30 mouse cellular contexts compared by ENCODE assay signal in genomic region chr4:133982936-133983335, GRCm38 (mm10). TPM values are rescaled to one million over a fixed set of nuclear protein-coding genes. Genes with fewer than 3 reads are reported as not detected.
"Had no signal": no experiment of that assay in that cellular context is flagged by ENCODE, and none has a peak within 500 bp of the region (broad histone marks: within the 10 kb centered on the region; RNA-seq: fewer than 3 reads in every experiment).

No protein-coding gene starts in this region.

- H3K4me2 ChIP-seq: heart, embryonic 12.5 days; hindbrain, embryonic 12.5 days; hindbrain, embryonic 15.5 days; intestine, embryonic 15.5 days; limb, embryonic 13.5 days; limb, embryonic 15.5 days; liver, embryonic 12.5 days had no signal

- H3K4me3 ChIP-seq: gastrocnemius, adult 2 months; heart, embryonic 10.5 days; heart, embryonic 12.5 days; hindbrain, embryonic 10.5 days; hindbrain, embryonic 12.5 days; hindbrain, embryonic 15.5 days; intestine, embryonic 15.5 days; layer of hippocampus, adult 2 months; limb, embryonic 13.5 days; limb, embryonic 15.5 days; liver, embryonic 12.5 days had no signal

- H3K4me1 ChIP-seq: hindbrain, embryonic 10.5 days; hindbrain, embryonic 12.5 days; hindbrain, embryonic 15.5 days; intestine, embryonic 15.5 days; limb, embryonic 13.5 days; limb, embryonic 15.5 days; liver, embryonic 12.5 days had no signal

- DNase-seq: gastrocnemius, adult 2 months; gastrocnemius, postnatal 10 days; gastrocnemius, postnatal 25 days; heart, adult 18-20 months; heart, postnatal 10 days; heart, postnatal 4 days; kidney, adult 18-20 months; kidney, adult 8-10 months; kidney, postnatal 10 days; kidney, postnatal 25 days; kidney, postnatal 4 days; layer of hippocampus, postnatal 36 days; left cerebral cortex, postnatal 4 days had no signal

- H3K9ac ChIP-seq: heart, embryonic 12.5 days; hindbrain, embryonic 12.5 days; hindbrain, embryonic 15.5 days; intestine, embryonic 15.5 days; limb, embryonic 13.5 days; limb, embryonic 15.5 days; liver, embryonic 12.5 days; liver, embryonic 14.5 days had no signal

- H3K27me3 ChIP-seq: heart, embryonic 12.5 days; hindbrain, embryonic 12.5 days; hindbrain, embryonic 15.5 days; intestine, embryonic 15.5 days; limb, embryonic 13.5 days; limb, embryonic 15.5 days; liver, embryonic 12.5 days had no signal

- H3K27ac ChIP-seq: gastrocnemius, adult 2 months; heart, embryonic 10.5 days; hindbrain, embryonic 10.5 days; hindbrain, embryonic 12.5 days; hindbrain, embryonic 15.5 days; intestine, embryonic 15.5 days; layer of hippocampus, adult 2 months; limb, embryonic 13.5 days; limb, embryonic 15.5 days; liver, embryonic 12.5 days; liver, embryonic 14.5 days had no signal

- H3K9me3 ChIP-seq: heart, embryonic 10.5 days; heart, embryonic 12.5 days; hindbrain, embryonic 10.5 days; hindbrain, embryonic 12.5 days; hindbrain, embryonic 15.5 days; intestine, embryonic 15.5 days; limb, embryonic 13.5 days; limb, embryonic 15.5 days; liver, embryonic 12.5 days had no signal

- ATAC-seq: inflammation-experienced regulatory T-cells, adult 6 months; intestine, embryonic 15.5 days; intestine, postnatal 0 days; liver, embryonic 12.5 days had no signal

RNA-seq across cellular contexts. Expression of gene Lin28a, which starts 35.7 kb away (rescaled TPM):
- polyA plus RNA-seq: heart, embryonic 16.5 days; intestine, postnatal 0 days; kidney, embryonic 14.5 days; kidney, embryonic 16.5 days; limb, embryonic 15.5 days; liver, adult 2 months had no signal
